Mouse (Mus musculus): ENCODE measurements around the gene 3110021N24Rik.

DNA sequence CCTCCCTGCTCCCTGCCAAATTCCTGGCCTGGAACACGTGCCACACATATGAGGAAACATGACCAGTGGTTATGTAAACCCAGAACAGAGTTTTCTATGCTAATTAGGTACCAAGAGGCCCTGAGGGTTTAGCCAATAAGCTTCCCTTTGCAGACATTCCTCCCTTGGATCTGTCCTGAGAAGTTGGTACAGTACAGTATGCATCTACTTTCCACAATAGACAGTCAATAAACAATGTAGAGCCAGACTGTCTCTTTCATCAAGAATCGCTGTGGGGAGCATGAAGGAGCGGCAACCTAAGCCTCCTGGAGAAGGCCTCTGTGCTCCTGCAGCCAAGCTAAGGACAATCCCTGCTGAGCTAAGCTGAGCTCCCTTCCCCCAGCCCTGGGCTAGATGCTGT is 33.3 kb upstream of the 3110021N24Rik start:
- TF ChIP-seq POLR2A (IDR thresholded peaks at IDR 0.05; ENCODE audit: borderline replicate concordance, extremely low read depth, low read depth, low read length): no peak
- TF ChIP-seq CTCF (IDR thresholded peaks at IDR 0.05; ENCODE audit: insufficient read depth, low read length): no peak

Data from lung, adult 2 months (tissue).